Mouse (Mus musculus) limb, embryonic 10.5 days (tissue): ENCODE results near the gene Top3a. TPM values are rescaled to one million over a fixed set of nuclear protein-coding genes. Genes with fewer than 3 reads are reported as not detected.
A peak's percentile ranks its signal among the peaks of the same experiment; 100 is the strongest.

ENCODE experiments used
- DNase-seq: peaks from one replicate; pipeline ENCODE4 v3.0.0-alpha.2; 2017; ENCODE audit warnings: low spot score
- H3K27ac ChIP-seq: fragments of 300-500 bp; sonication (generic); 2 replicates; pipeline ENCODE4 v1.5.1; 2016; ENCODE audit warnings: mild to moderate bottlenecking
- H3K27me3 ChIP-seq: fragments of 300-500 bp; sonication (generic); 2 replicates; pipeline ENCODE4 v1.6.1; 2016; ENCODE audit warnings: low read depth, mild to moderate bottlenecking; ENCODE audit not compliant: poor library complexity, severe bottlenecking
- H3K36me3 ChIP-seq: fragments of 300-500 bp; sonication (generic); 2 replicates; pipeline ENCODE4 v1.6.1; 2016; ENCODE audit warnings: mild to moderate bottlenecking, moderate library complexity
- H3K4me1 ChIP-seq: fragments of 300-500 bp; sonication (generic); 2 replicates; pipeline ENCODE4 v1.6.1; 2016
- H3K4me3 ChIP-seq: fragments of 300-500 bp; sonication (generic); 2 replicates; pipeline ENCODE4 v1.5.1; 2016; ENCODE audit warnings: mild to moderate bottlenecking, moderate library complexity
- H3K9me3 ChIP-seq: fragments of 300-500 bp; sonication (generic); replicated peaks from 2 replicates; pipeline ENCODE4 v1.6.1; 2016; ENCODE audit warnings: mild to moderate bottlenecking
- WGBS: fragments of 180-500 bp; shearing (Covaris S2); methylation state at CpG from one replicate; pipeline ENCODE4 v1.1.7; 2016; 5-methylcytosine and 5-hydroxymethylcytosine counted together
- polyA plus RNA-seq: library from polyadenylated mRNA; unstranded; fragments of >200 nt; fragmentation: Nextera tagmentation; extraction: Ambion mirVana; gene quantifications from 2 replicates; pipeline ENCODE4 v1.2.1, GENCODE M21; 2016

Gene Top3a
- polyA plus RNA-seq, 1 experiment from 2014 or later, result 30.2 TPM

GRCm38 (mm10) chr11:60726601-60727391, 50.4 kb downstream of the Top3a start, which contains the start of gene Flii:
Flii (minus strand) TSS chr11:60727263.
- peak; percentile 88 for DNase-seq
- H3K27ac ChIP-seq, result peak within 1 kb of the TSS; percentile 89
- peaks cover 34% of the 10 kb centered on the region for H3K4me1 ChIP-seq
- no peaks in the 10 kb centered on the region for H3K9me3 ChIP-seq
- under 1% methylated on average over 57 of the region's 71 CpGs for WGBS
- peak within 1 kb of the TSS; percentile 80 for H3K4me3 ChIP-seq
- no peaks in the 10 kb centered on the region for H3K27me3 ChIP-seq
- H3K36me3 ChIP-seq, result peaks cover 52% of the 10 kb centered on the region

- peaks cover 100% of the 10 kb centered on the region for H3K36me3 ChIP-seq
- no peaks in the 10 kb centered on the region for H3K4me1 ChIP-seq
- H3K4me3 ChIP-seq, result no peak overlapping the region
- 85% methylated on average over 5 of the region's 5 CpGs for WGBS
- no peak for DNase-seq
- H3K27me3 ChIP-seq, result no peaks in the 10 kb centered on the region
- H3K9me3 ChIP-seq, result no peaks in the 10 kb centered on the region
- H3K27ac ChIP-seq, result no peak overlapping the region
Measured at GRCm38 (mm10) chr11:60719263-60719662, 57.9 kb downstream of the Top3a start.

- 93% methylated on average over 5 of the region's 5 CpGs for WGBS
Measured at GRCm38 (mm10) chr11:60715833-60716232, 61.3 kb downstream of the Top3a start.

GRCm38 (mm10) chr11:60712639-60713255, 64.4 kb downstream of the Top3a start:
- H3K4me1 ChIP-seq, result no peaks in the 10 kb centered on the region
- 96% methylated on average over 13 of the region's 13 CpGs for WGBS
- no peak overlapping the region for H3K27ac ChIP-seq
- H3K27me3 ChIP-seq, result no peaks in the 10 kb centered on the region
- no peak for DNase-seq
- H3K4me3 ChIP-seq, result no peak overlapping the region
- peaks cover 100% of the 10 kb centered on the region for H3K36me3 ChIP-seq
- H3K9me3 ChIP-seq, result no peaks in the 10 kb centered on the region

More at GRCm38 (mm10) chr11:60715833-60716232, 61.3 kb downstream of the Top3a start:
- H3K27me3 ChIP-seq, result no peaks in the 10 kb centered on the region
- H3K4me3 ChIP-seq, result no peak overlapping the region
- H3K27ac ChIP-seq, result no peak overlapping the region
- H3K36me3 ChIP-seq, result peaks cover 100% of the 10 kb centered on the region
- H3K9me3 ChIP-seq, result no peaks in the 10 kb centered on the region
- no peak for DNase-seq
- H3K4me1 ChIP-seq, result no peaks in the 10 kb centered on the region

GRCm38 (mm10) chr11:60712040-60712439, 65.1 kb downstream of the Top3a start:
- Histone ChIP-seq H3K36me3 (peaks cover 100% of the 10 kb centered on the region), H3K4me1 (no peaks in the 10 kb centered on the region), H3K9me3 (no peaks in the 10 kb centered on the region), H3K4me3 (no peak overlapping the region), H3K27me3 (no peaks in the 10 kb centered on the region), H3K27ac (no peak overlapping the region)
- DNase-seq, result no peak
- 93% methylated on average over 18 of the region's 18 CpGs for WGBS

- H3K4me1 ChIP-seq, result no peaks in the 10 kb centered on the region
- 96% methylated on average over 17 of the region's 17 CpGs for WGBS
- no peak for DNase-seq
- no peak overlapping the region for H3K27ac ChIP-seq
- no peaks in the 10 kb centered on the region for H3K9me3 ChIP-seq
- H3K36me3 ChIP-seq, result peaks cover 100% of the 10 kb centered on the region
- H3K4me3 ChIP-seq, result no peak overlapping the region
- H3K27me3 ChIP-seq, result no peaks in the 10 kb centered on the region
Measured at GRCm38 (mm10) chr11:60711218-60711617, 65.9 kb downstream of the Top3a start.

GRCm38 (mm10) chr11:60709481-60710465, 67.4 kb downstream of the Top3a start:
- no peak overlapping the region for H3K27ac ChIP-seq
- no peak overlapping the region for H3K4me3 ChIP-seq
- DNase-seq, result no peak
- no peaks in the 10 kb centered on the region for H3K27me3 ChIP-seq
- H3K36me3 ChIP-seq, result peaks cover 100% of the 10 kb centered on the region
- no peaks in the 10 kb centered on the region for H3K9me3 ChIP-seq
- 96% methylated on average over 45 of the region's 45 CpGs for WGBS
- H3K4me1 ChIP-seq, result no peaks in the 10 kb centered on the region

- Histone ChIP-seq H3K9me3 (no peaks in the 10 kb centered on the region), H3K4me1 (no peaks in the 10 kb centered on the region), H3K36me3 (peaks cover 100% of the 10 kb centered on the region), H3K27me3 (no peaks in the 10 kb centered on the region), H3K27ac (no peak overlapping the region), H3K4me3 (no peak overlapping the region)
- WGBS, result 88% methylated on average over 10 of the region's 10 CpGs
- DNase-seq, result no peak
Measured at GRCm38 (mm10) chr11:60708631-60709030, 68.5 kb downstream of the Top3a start.

GRCm38 (mm10) chr11:60707672-60708071, 69.5 kb downstream of the Top3a start:
- no peak for DNase-seq
- Histone ChIP-seq H3K9me3 (no peaks in the 10 kb centered on the region), H3K27me3 (no peaks in the 10 kb centered on the region), H3K27ac (no peak overlapping the region), H3K4me3 (no peak overlapping the region), H3K4me1 (peaks cover 8% of the 10 kb centered on the region), H3K36me3 (peaks cover 100% of the 10 kb centered on the region)
- 82% methylated on average over 3 of the region's 3 CpGs for WGBS

- WGBS, result 89% methylated on average over 14 of the region's 14 CpGs
- no peak overlapping the region for H3K4me3 ChIP-seq
- no peak overlapping the region for H3K27ac ChIP-seq
- H3K9me3 ChIP-seq, result no peaks in the 10 kb centered on the region
- H3K4me1 ChIP-seq, result peaks cover 13% of the 10 kb centered on the region
- DNase-seq, result no peak
- H3K27me3 ChIP-seq, result no peaks in the 10 kb centered on the region
- H3K36me3 ChIP-seq, result peaks cover 100% of the 10 kb centered on the region
Measured at GRCm38 (mm10) chr11:60706696-60707480, 70.3 kb downstream of the Top3a start.

GRCm38 (mm10) chr11:60706076-60706475, 71.1 kb downstream of the Top3a start:
- Histone ChIP-seq H3K36me3 (peaks cover 97% of the 10 kb centered on the region), H3K27me3 (no peaks in the 10 kb centered on the region), H3K27ac (no peak overlapping the region), H3K9me3 (no peaks in the 10 kb centered on the region), H3K4me1 (peaks cover 21% of the 10 kb centered on the region), H3K4me3 (no peak overlapping the region)
- no peak for DNase-seq
- 95% methylated on average over 7 of the region's 7 CpGs for WGBS

GRCm38 (mm10) chr11:60705255-60705654, 71.9 kb downstream of the Top3a start:
- Histone ChIP-seq H3K27me3 (no peaks in the 10 kb centered on the region), H3K4me1 (peaks cover 30% of the 10 kb centered on the region), H3K27ac (no peak overlapping the region), H3K9me3 (no peaks in the 10 kb centered on the region), H3K4me3 (no peak overlapping the region), H3K36me3 (peaks cover 89% of the 10 kb centered on the region)
- WGBS, result 94% methylated on average over 3 of the region's 3 CpGs
- no peak for DNase-seq
